In the genomic region with DNA sequence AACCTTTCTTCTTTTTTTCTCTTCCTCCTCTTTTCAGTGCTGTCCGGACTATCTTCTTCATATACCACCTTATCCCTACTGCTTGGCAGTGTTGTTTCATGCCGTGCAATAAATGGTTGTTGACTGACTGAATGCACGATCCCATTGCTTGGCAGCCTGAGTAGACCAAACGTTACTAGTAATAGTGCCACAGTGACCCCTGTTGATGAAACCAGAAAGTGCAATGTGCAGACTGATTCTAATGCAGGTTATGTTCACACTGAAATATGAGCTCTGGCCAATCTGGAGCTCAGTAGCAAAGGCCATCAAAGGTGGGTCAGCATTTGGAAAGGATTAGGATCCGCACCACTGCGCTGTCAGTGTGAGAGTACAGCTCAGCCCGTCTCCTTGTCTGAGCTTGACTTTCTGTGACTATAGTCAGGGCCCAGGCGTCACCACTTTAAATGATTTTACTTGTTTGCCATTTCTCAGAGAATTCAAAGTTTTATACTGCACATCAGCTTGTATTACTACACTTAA, we compare ENCODE assay signal across 9 mouse cellular contexts. TPM values are rescaled to one million over a fixed set of nuclear protein-coding genes. Genes with fewer than 3 reads are reported as not detected.
A peak's percentile ranks its signal among the peaks of the same experiment; 100 is the strongest.
DNase-seq lines count a peak whose midpoint lies in the region; ATAC-seq and TF ChIP-seq lines count a peak whose summit lies in the region.
"Had no signal": no experiment of that assay in that cellular context is flagged by ENCODE, and none has a peak within 500 bp of the region (broad histone marks: within the 10 kb centered on the region; RNA-seq: fewer than 3 reads in every experiment).

No protein-coding gene starts in this region.

- no peak overlapping the region for H3ac ChIP-seq in myocyte (ENCODE audit: control insufficient read depth, insufficient read length)

- ATAC-seq in G1E (ENCODE audit: extremely low read depth, insufficient number of reproducible peaks, low FRiP score, poor library complexity, severe bottlenecking) = no peak
- ATAC-seq in intestine, embryonic 15.5 days = peak; percentile 32

- H3K9me3 ChIP-seq in heart, embryonic 10.5 days = no peaks in the 10 kb centered on the region
- H3K9me3 ChIP-seq in G1E (replicated peaks) = no peaks in the 10 kb centered on the region
- no peaks in the 10 kb centered on the region for H3K9me3 ChIP-seq in intestine, embryonic 15.5 days
- H3K9me3 ChIP-seq: lung, embryonic 15.5 days had no signal

- no peak overlapping the region for H3K27ac ChIP-seq in heart, embryonic 10.5 days
- no peak overlapping the region for H3K27ac ChIP-seq in intestine, embryonic 15.5 days
- H3K27ac ChIP-seq: lung, embryonic 15.5 days had no signal

- H3K9ac ChIP-seq in intestine, embryonic 15.5 days = no peak overlapping the region
- H3K9ac ChIP-seq: lung, embryonic 15.5 days had no signal

- no peak overlapping the region for H3K4me2 ChIP-seq in intestine, embryonic 15.5 days (replicated peaks)
- peak overlapping the region; percentile 69 for H3K4me2 ChIP-seq in myocyte (ENCODE audit: low read depth)
- H3K4me2 ChIP-seq: lung, embryonic 15.5 days had no signal

- DNase-seq in heart, postnatal 10 days = peak; percentile 74 to 84
- DNase-seq in heart, embryonic 10.5 days (ENCODE audit: low spot score) = no peak
- peak; percentile 20 for DNase-seq in G1E (ENCODE audit: low spot score)
- DNase-seq in embryo, embryonic 11 days = peak; percentile 78
- DNase-seq in left cerebral cortex, adult 11 months (ENCODE audit: low spot score) = peak; percentile 40
- DNase-seq in thymus, postnatal 36 days = peak; percentile 12 to 46

- H3K4me1 ChIP-seq in heart, embryonic 10.5 days = peaks cover 3% of the 10 kb centered on the region; the same call in 1 of the 2 replicates
- no peaks in the 10 kb centered on the region for H3K4me1 ChIP-seq in G1E (ENCODE audit: insufficient read depth, low read depth, low read length)
- H3K4me1 ChIP-seq in intestine, embryonic 15.5 days (replicated peaks) = no peaks in the 10 kb centered on the region
- H3K4me1 ChIP-seq: lung, embryonic 15.5 days had no signal

- H3K27me3 ChIP-seq in heart, embryonic 10.5 days (ENCODE audit: insufficient read depth, poor library complexity, severe bottlenecking) = no peaks in the 10 kb centered on the region
- H3K27me3 ChIP-seq in G1E (ENCODE audit: insufficient read depth, low read length) = 0 out of 2 replicates have a peak, but pooled peaks cover 5% of the 10 kb centered on the region
- no peaks in the 10 kb centered on the region for H3K27me3 ChIP-seq in intestine, embryonic 15.5 days (replicated peaks)
- no peaks in the 10 kb centered on the region for H3K27me3 ChIP-seq in myocyte (ENCODE audit: control insufficient read depth, insufficient read depth, insufficient read length)
- H3K27me3 ChIP-seq: lung, embryonic 15.5 days had no signal

- intact Hi-C loops in heart, postnatal 10 days (cut with DNase I) = loop anchor here (5.0 to 10.0 kb wide), 4 partner anchors 41 to 543 kb away; a partner anchor contains a TSS

- TF ChIP-seq POLR2A in myocyte (IDR thresholded peaks at IDR 0.05; ENCODE audit: insufficient read length, low read depth) = no peak

- 50% methylated on average over 8 of the region's 8 CpGs for WGBS in heart, embryonic 10.5 days
- 50% methylated on average over 8 of the region's 8 CpGs for WGBS in intestine, embryonic 15.5 days

- no peaks in the 10 kb centered on the region for H3K79me2 ChIP-seq in myocyte (ENCODE audit: control insufficient read depth, insufficient read depth)

- TF ChIP-seq CTCF in G1E (IDR thresholded peaks at IDR 0.05; ENCODE audit: low read depth, low read length) = peak; percentile 79

- H3K36me3 ChIP-seq in heart, embryonic 10.5 days = no peaks in the 10 kb centered on the region
- no peaks in the 10 kb centered on the region for H3K36me3 ChIP-seq in G1E (replicated peaks)
- no peaks in the 10 kb centered on the region for H3K36me3 ChIP-seq in intestine, embryonic 15.5 days
- H3K36me3 ChIP-seq in myocyte (ENCODE audit: control insufficient read depth, insufficient read depth) = no peaks in the 10 kb centered on the region
- H3K36me3 ChIP-seq: lung, embryonic 15.5 days had no signal

- H3K4me3 ChIP-seq in heart, embryonic 10.5 days = no peak overlapping the region
- H3K4me3 ChIP-seq in G1E (ENCODE audit: low read depth, low read length) = no peak overlapping the region
- H3K4me3 ChIP-seq in intestine, embryonic 15.5 days (replicated peaks) = no peak overlapping the region
- no peak overlapping the region for H3K4me3 ChIP-seq in myocyte
- H3K4me3 ChIP-seq: lung, embryonic 15.5 days had no signal

TF ChIP-seq in myocyte, 11 proteins besides CTCF, POLR2A, EP300 and RAD21:
- TF ChIP-seq E2F4 (IDR thresholded peaks at IDR 0.05; ENCODE audit: insufficient read depth) (no peak), CEBPB (IDR thresholded peaks at IDR 0.05; ENCODE audit: insufficient read depth, poor library complexity, severe bottlenecking) (no peak), MAX (IDR thresholded peaks at IDR 0.05; ENCODE audit: low read depth) (no peak), TCF12 (IDR thresholded peaks at IDR 0.05; ENCODE audit: insufficient read depth, poor library complexity, severe bottlenecking) (no peak), USF1 (IDR thresholded peaks at IDR 0.05; ENCODE audit: low read depth) (no peak), TCF3 (IDR thresholded peaks at IDR 0.05; ENCODE audit: insufficient read length, low read depth) (no peak), POLR2AphosphoS2 (IDR thresholded peaks at IDR 0.05; ENCODE audit: insufficient read length, low read depth) (no peak), SRF (IDR thresholded peaks at IDR 0.05; ENCODE audit: control insufficient read depth, insufficient read length, low read depth) (no peak), MYOD1 (IDR thresholded peaks at IDR 0.05; ENCODE audit: control insufficient read depth in 1 of 3, insufficient read length in 2 of 3, low read depth in 2 of 3) (no peak), MYOG (IDR thresholded peaks at IDR 0.05; ENCODE audit: control insufficient read depth in 1 of 3, insufficient read depth in 1 of 3, insufficient read length in 2 of 3, low read depth in 2 of 3) (no peak), REST (IDR thresholded peaks at IDR 0.05; ENCODE audit: insufficient read depth, insufficient read length) (no peak)

RNA-seq across cellular contexts. Expression of a gene that starts 22.3 kb away (rescaled TPM):
- under 1 TPM; 0.50 to 0.84 TPM for total RNA-seq in heart, postnatal 10 days (2021)
- 0.06 TPM in 1 of 2 replicates, not detected in the other for polyA plus RNA-seq in heart, embryonic 10.5 days (2016; fragmentation: Nextera tagmentation; extraction: Ambion mirVana)
- total RNA-seq in G1E (2014; fragmentation: Nextera tagmentation) = not detected in 2 replicates
- 0.17 and 0.27 TPM in 2 replicates for total RNA-seq in G1E (2017)
- not detected in 2 replicates for polyA plus RNA-seq in G1E (2012)
- 0.44 and 0.48 TPM in 2 replicates for polyA plus RNA-seq in intestine, embryonic 15.5 days (2015; fragmentation: Nextera tagmentation; extraction: Ambion mirVana)
- 2.4 TPM for polyA plus RNA-seq in myocyte (2012; fragmentation: generic; extraction: Trizol)
